In the genomic region with DNA sequence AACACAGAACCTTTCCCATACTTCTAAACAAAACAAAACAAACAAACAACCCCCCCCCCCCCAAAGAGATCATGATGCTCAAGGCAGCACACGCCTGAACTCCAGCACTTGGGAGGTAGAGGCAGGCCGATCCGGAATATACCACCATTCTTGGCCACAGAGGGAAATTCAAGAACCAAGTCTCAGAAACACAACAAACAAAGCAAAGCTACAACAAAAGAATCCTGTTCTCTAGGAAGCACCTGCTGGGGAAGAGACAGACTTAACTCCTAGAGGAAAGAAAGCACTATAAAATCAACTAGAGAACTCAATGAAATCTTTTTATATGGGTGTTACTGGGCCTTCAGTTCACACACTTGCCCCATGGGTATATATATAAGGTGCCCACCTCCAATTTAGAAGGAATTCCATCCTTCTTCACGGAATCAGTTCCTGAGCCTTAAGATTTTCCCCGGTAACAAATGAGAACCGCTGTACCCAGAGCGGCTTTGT, we compare ENCODE assay signal across 10 mouse cellular contexts.
A peak's percentile ranks its signal among the peaks of the same experiment; 100 is the strongest.
DNase-seq lines count a peak whose midpoint lies in the region; ATAC-seq and TF ChIP-seq lines count a peak whose summit lies in the region.
"Had no signal": no experiment of that assay in that cellular context is flagged by ENCODE, and none has a peak within 500 bp of the region (broad histone marks: within the 10 kb centered on the region; RNA-seq: fewer than 3 reads in every experiment).

No protein-coding gene starts in this region.

- H3K9ac ChIP-seq in kidney, embryonic 14.5 days (ENCODE audit: low read depth, low read length), result peak overlapping the region; percentile 72; the same call in 1 of the 2 replicates
- no peak overlapping the region for H3K9ac ChIP-seq in hindbrain, embryonic 16.5 days (ENCODE audit: low read depth, low read length)
- H3K9ac ChIP-seq in midbrain, postnatal 0 days (replicated peaks; ENCODE audit: low read length, poor library complexity, severe bottlenecking), result peak overlapping the region; percentile 84; the same call in 1 of the 2 replicates

- peak overlapping the region; percentile 49 for H3K4me3 ChIP-seq in kidney, embryonic 14.5 days (ENCODE audit: low read length)
- no peak overlapping the region; the same call in 1 of the 2 replicates for H3K4me3 ChIP-seq in cortical plate, adult 2 months (ENCODE audit: insufficient read depth, low read length)
- H3K4me3 ChIP-seq in hindbrain, embryonic 16.5 days (ENCODE audit: low read length), result no peak overlapping the region
- peak overlapping the region; percentile 62; the same call in 1 of the 2 replicates for H3K4me3 ChIP-seq in midbrain, postnatal 0 days (ENCODE audit: low read depth, low read length)
- H3K4me3 ChIP-seq: erythroblast, embryonic 14.5 days had no signal

- DNase-seq in kidney, adult 9 months, result no peak
- DNase-seq in midbrain, postnatal 0 days (ENCODE audit: low spot score), result no peak
- DNase-seq in ovary, postnatal 10 days (ENCODE audit: low spot score), result no peak

- H3K36me3 ChIP-seq in kidney, embryonic 14.5 days (ENCODE audit: control insufficient read depth, insufficient read depth, low read length), result no peaks in the 10 kb centered on the region
- H3K36me3 ChIP-seq in hindbrain, embryonic 16.5 days (ENCODE audit: control insufficient read depth, insufficient read depth, low read length), result no peaks in the 10 kb centered on the region
- H3K36me3 ChIP-seq in midbrain, postnatal 0 days (ENCODE audit: insufficient read depth, low read length), result no peaks in the 10 kb centered on the region

- H3K9me3 ChIP-seq in kidney, embryonic 14.5 days (ENCODE audit: control insufficient read depth, low read length), result no peaks in the 10 kb centered on the region
- no peaks in the 10 kb centered on the region for H3K9me3 ChIP-seq in hindbrain, embryonic 16.5 days (ENCODE audit: control insufficient read depth, low read length)
- H3K9me3 ChIP-seq in midbrain, postnatal 0 days (ENCODE audit: low read length), result no peaks in the 10 kb centered on the region

- ATAC-seq in kidney, embryonic 14.5 days (ENCODE audit: low FRiP score, low TSS enrichment), result no peak
- ATAC-seq in hindbrain, embryonic 16.5 days, result no peak
- no peak for ATAC-seq in midbrain, postnatal 0 days (ENCODE audit: low FRiP score)
- no peak for ATAC-seq in megakaryocyte-erythroid progenitor cell, adult 5-6 weeks (replicated peaks; ENCODE audit: low FRiP score, low TSS enrichment, poor library complexity, severe bottlenecking)
- no peak for ATAC-seq in CD4-positive, CD25-positive, alpha-beta regulatory T cell, adult 4 months

- H3K4me1 ChIP-seq in kidney, embryonic 14.5 days (ENCODE audit: control insufficient read depth, insufficient read depth, low read length), result peaks cover 51% of the 10 kb centered on the region
- peaks cover 5% of the 10 kb centered on the region for H3K4me1 ChIP-seq in cortical plate, adult 2 months (ENCODE audit: control insufficient read depth, insufficient read depth, low read length)
- peaks cover 30% of the 10 kb centered on the region for H3K4me1 ChIP-seq in hindbrain, embryonic 16.5 days (ENCODE audit: control insufficient read depth, insufficient read depth, low read depth, low read length)
- H3K4me1 ChIP-seq in midbrain, postnatal 0 days (ENCODE audit: insufficient read depth, low read length), result peaks cover 8% of the 10 kb centered on the region

- WGBS in kidney, embryonic 14.5 days, result 39% methylated on average over 7 of the region's 7 CpGs
- 8% methylated on average over 7 of the region's 7 CpGs for WGBS in hindbrain, embryonic 16.5 days
- WGBS in midbrain, postnatal 0 days, result 11% methylated on average over 7 of the region's 7 CpGs

- no peak for TF ChIP-seq CTCF in cortical plate, adult 2 months (IDR thresholded peaks at IDR 0.05; ENCODE audit: extremely low read depth, insufficient read depth, low read length)
- TF ChIP-seq CTCF in midbrain, postnatal 0 days (IDR thresholded peaks at IDR 0.05), result no peak

- H3K27ac ChIP-seq in kidney, embryonic 14.5 days (ENCODE audit: low read depth, low read length), result peak overlapping the region; percentile 99
- peak overlapping the region; percentile 83 for H3K27ac ChIP-seq in cortical plate, adult 2 months (ENCODE audit: insufficient read depth, low read length)
- peak overlapping the region; percentile 89 for H3K27ac ChIP-seq in hindbrain, embryonic 16.5 days (ENCODE audit: low read depth, low read length)
- peak overlapping the region; percentile 87 for H3K27ac ChIP-seq in midbrain, postnatal 0 days (ENCODE audit: low read depth, low read length)
- H3K27ac ChIP-seq: liver, embryonic 14.5 days had no signal

- no peaks in the 10 kb centered on the region for H3K27me3 ChIP-seq in kidney, embryonic 14.5 days (ENCODE audit: control insufficient read depth, insufficient read depth, low read length)
- no peaks in the 10 kb centered on the region for H3K27me3 ChIP-seq in hindbrain, embryonic 16.5 days (replicated peaks; ENCODE audit: control insufficient read depth, insufficient read depth, low read length)
- H3K27me3 ChIP-seq in midbrain, postnatal 0 days (ENCODE audit: insufficient read depth, low read length), result no peaks in the 10 kb centered on the region

- peak overlapping the region; percentile 63 for H3K4me2 ChIP-seq in kidney, embryonic 14.5 days (replicated peaks; ENCODE audit: low read depth, low read length)
- peak overlapping the region; percentile 77 for H3K4me2 ChIP-seq in hindbrain, embryonic 16.5 days (ENCODE audit: low read length)
- peak overlapping the region; percentile 90 for H3K4me2 ChIP-seq in midbrain, postnatal 0 days (ENCODE audit: low read depth, low read length, poor library complexity, severe bottlenecking)

- no peak for TF ChIP-seq POLR2A in cortical plate, adult 2 months (IDR thresholded peaks at IDR 0.05; ENCODE audit: extremely low read depth, insufficient read depth, low read length)

Comparison
In these comparisons a context has a peak if more than half of its experiments do, and no peak if none do; other contexts are left out.
1. H3K4me3 ChIP-seq: peak in kidney, embryonic 14.5 days (single experiment) and midbrain, postnatal 0 days (single experiment); none in cortical plate, adult 2 months (single experiment) and hindbrain, embryonic 16.5 days (single experiment).
2. Peak in every context shown above with its lines, with median percentiles within 50 percentile points of each other: H3K27ac ChIP-seq and H3K4me2 ChIP-seq.